Mouse (Mus musculus) megakaryocyte, embryonic 14.5 days (primary cell): ENCODE results near the gene Ptpn13. TPM values are rescaled to one million over a fixed set of nuclear protein-coding genes. Genes with fewer than 3 reads are reported as not detected.

ENCODE experiments used
- H3K27me3 ChIP-seq: replicated peaks from 2 replicates; pipeline ENCODE3; 2012; ENCODE audit warnings: inconsistent platforms
- H3K36me3 ChIP-seq: replicated peaks from 2 replicates; pipeline ENCODE3; 2012; ENCODE audit warnings: low read length, inconsistent platforms, mixed read lengths
- H3K4me1 ChIP-seq: 2 replicates; pipeline ENCODE4 v1.6.1; 2012; ENCODE audit warnings: inconsistent platforms
- H3K4me3 ChIP-seq: replicated peaks from 2 replicates; pipeline ENCODE3; 2012; ENCODE audit warnings: moderate library complexity, mild to moderate bottlenecking, inconsistent platforms
- H3K9me3 ChIP-seq: 2 replicates; pipeline ENCODE4 v1.6.1; 2012; ENCODE audit warnings: inconsistent platforms
- FLI1 ChIP-seq: IDR thresholded peaks from 2 replicates; pipeline ENCODE4 v1.6.1; 2012; ENCODE audit warnings: low read length, inconsistent platforms, mixed read lengths
- GATA1 ChIP-seq: IDR thresholded peaks from 3 replicates; pipeline ENCODE4 v1.6.1; 2012; ENCODE audit warnings: mixed read lengths, low read length, inconsistent platforms, borderline replicate concordance
- polyA plus RNA-seq: library from polyadenylated mRNA; stranded (reverse); fragments of >175 nt; gene quantifications from 2 replicates; pipeline ENCODE4 v1.2.3, GENCODE M21; 2012; ENCODE audit warnings: low replicate concordance; ENCODE audit not compliant: insufficient read depth

Ptpn13 gene
- polyA plus RNA-seq, 1 experiment, result 0.04 TPM

GRCm38 (mm10) chr5:103474259-103474658, 49.3 kb downstream of the Ptpn13 start:
- no peaks in the 10 kb centered on the region for H3K27me3 ChIP-seq
- H3K9me3 ChIP-seq, result no peaks in the 10 kb centered on the region
- peaks cover 35% of the 10 kb centered on the region for H3K4me1 ChIP-seq
- no peak for TF ChIP-seq GATA1
- no peak for TF ChIP-seq FLI1
- H3K36me3 ChIP-seq, result no peaks in the 10 kb centered on the region
- H3K4me3 ChIP-seq, result no peak overlapping the region

DNA sequence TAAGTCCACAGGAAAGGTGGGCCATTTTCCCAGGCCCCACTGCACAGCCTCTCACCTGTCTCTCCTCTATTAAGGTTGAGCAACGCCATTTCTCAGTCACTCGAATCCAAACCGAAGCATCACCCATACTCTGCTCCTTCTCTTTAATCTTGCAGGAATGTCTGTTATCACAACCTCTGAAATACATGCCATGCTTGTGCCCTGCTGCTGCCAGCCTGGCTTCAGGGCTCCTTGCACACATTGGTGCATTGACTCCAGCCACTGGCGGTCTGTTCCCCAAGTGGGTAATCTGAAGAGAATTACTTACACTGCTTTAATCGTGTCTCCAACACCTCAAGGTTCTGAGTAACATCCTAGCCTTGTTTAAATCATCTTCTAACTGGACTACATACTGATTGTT, 50.5 kb downstream of the Ptpn13 start:
- peaks cover 36% of the 10 kb centered on the region for H3K4me1 ChIP-seq
- H3K27me3 ChIP-seq, result no peaks in the 10 kb centered on the region
- no peak overlapping the region for H3K4me3 ChIP-seq
- H3K36me3 ChIP-seq, result peaks cover 5% of the 10 kb centered on the region
- TF ChIP-seq FLI1 (no peak), GATA1 (no peak)
- peaks cover 5% of the 10 kb centered on the region for H3K9me3 ChIP-seq

DNA sequence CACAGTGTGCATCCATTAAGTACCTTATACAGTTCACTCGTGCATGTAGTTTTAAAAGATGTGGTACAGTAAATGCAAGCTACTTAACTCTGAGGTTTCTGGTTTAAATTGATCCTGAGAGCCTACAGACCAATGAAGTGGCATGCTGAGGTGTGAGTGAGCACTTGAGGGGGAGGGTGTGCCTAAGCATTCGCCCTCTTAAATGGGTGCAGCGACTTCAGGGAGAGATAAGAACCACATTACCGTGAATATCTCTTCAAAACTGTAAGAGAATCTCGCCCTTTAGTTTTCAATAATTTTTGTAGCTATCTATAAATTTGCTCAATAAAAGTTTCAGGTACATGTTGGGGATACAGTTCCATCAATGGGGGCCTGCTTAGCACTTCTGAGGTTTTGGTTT, 54.5 kb downstream of the Ptpn13 start:
- peaks cover 41% of the 10 kb centered on the region for H3K4me1 ChIP-seq
- H3K36me3 ChIP-seq, result peaks cover 6% of the 10 kb centered on the region
- no peak overlapping the region for H3K4me3 ChIP-seq
- H3K27me3 ChIP-seq, result no peaks in the 10 kb centered on the region
- H3K9me3 ChIP-seq, result peaks cover 5% of the 10 kb centered on the region
- TF ChIP-seq FLI1 (no peak), GATA1 (no peak)

GRCm38 (mm10) chr5:103481222-103481621, 56.2 kb downstream of the Ptpn13 start:
- Histone ChIP-seq H3K27me3 (no peaks in the 10 kb centered on the region), H3K9me3 (peaks cover 5% of the 10 kb centered on the region), H3K4me1 (peaks cover 40% of the 10 kb centered on the region), H3K4me3 (peak overlapping the region; percentile 76), H3K36me3 (peaks cover 6% of the 10 kb centered on the region)
- TF ChIP-seq FLI1, result no peak
- peak; percentile 70; the same call in 1 of the 3 replicates for TF ChIP-seq GATA1

DNA sequence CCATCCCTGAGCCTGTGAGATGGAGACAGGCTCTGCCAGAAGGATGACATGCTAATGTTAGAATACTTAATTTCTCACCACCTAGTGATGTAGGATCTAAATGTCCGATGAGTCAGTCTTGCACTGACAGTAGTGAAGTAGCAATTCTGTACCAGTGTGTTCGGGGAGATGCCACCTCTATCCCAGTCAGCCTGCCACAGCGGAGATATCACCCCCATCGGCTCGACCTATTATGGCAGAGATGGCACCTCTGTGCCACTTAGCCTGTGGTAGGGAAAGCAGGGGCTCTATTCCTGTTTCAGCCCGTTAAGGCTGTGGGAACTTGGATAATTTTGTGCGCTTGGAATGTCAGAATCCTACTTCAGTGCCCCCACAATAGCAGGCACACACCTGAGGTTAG, 62.0 kb downstream of the Ptpn13 start:
- Histone ChIP-seq H3K4me1 (peaks cover 42% of the 10 kb centered on the region), H3K36me3 (no peaks in the 10 kb centered on the region), H3K27me3 (no peaks in the 10 kb centered on the region), H3K4me3 (no peak overlapping the region), H3K9me3 (no peaks in the 10 kb centered on the region)
- TF ChIP-seq FLI1, result no peak
- TF ChIP-seq GATA1, result no peak

- H3K9me3 ChIP-seq, result no peaks in the 10 kb centered on the region
- TF ChIP-seq GATA1, result no peak
- no peak for TF ChIP-seq FLI1
- no peak overlapping the region for H3K4me3 ChIP-seq
- no peaks in the 10 kb centered on the region for H3K36me3 ChIP-seq
- peaks cover 36% of the 10 kb centered on the region for H3K4me1 ChIP-seq
- H3K27me3 ChIP-seq, result peaks cover 3% of the 10 kb centered on the region
Observed at GRCm38 (mm10) chr5:103490964-103491363, 66.0 kb downstream of the Ptpn13 start.

GRCm38 (mm10) chr5:103491788-103492187, 66.8 kb downstream of the Ptpn13 start:
- Histone ChIP-seq H3K36me3 (no peaks in the 10 kb centered on the region), H3K4me3 (no peak overlapping the region), H3K9me3 (no peaks in the 10 kb centered on the region), H3K4me1 (peaks cover 34% of the 10 kb centered on the region), H3K27me3 (peaks cover 3% of the 10 kb centered on the region)
- no peak for TF ChIP-seq FLI1
- no peak for TF ChIP-seq GATA1

- Histone ChIP-seq H3K36me3 (no peaks in the 10 kb centered on the region), H3K4me3 (no peak overlapping the region), H3K27me3 (peaks cover 3% of the 10 kb centered on the region), H3K9me3 (no peaks in the 10 kb centered on the region), H3K4me1 (peaks cover 40% of the 10 kb centered on the region)
- TF ChIP-seq GATA1 (no peak), FLI1 (no peak)
Observed at GRCm38 (mm10) chr5:103497061-103497460, 72.1 kb downstream of the Ptpn13 start.

DNA sequence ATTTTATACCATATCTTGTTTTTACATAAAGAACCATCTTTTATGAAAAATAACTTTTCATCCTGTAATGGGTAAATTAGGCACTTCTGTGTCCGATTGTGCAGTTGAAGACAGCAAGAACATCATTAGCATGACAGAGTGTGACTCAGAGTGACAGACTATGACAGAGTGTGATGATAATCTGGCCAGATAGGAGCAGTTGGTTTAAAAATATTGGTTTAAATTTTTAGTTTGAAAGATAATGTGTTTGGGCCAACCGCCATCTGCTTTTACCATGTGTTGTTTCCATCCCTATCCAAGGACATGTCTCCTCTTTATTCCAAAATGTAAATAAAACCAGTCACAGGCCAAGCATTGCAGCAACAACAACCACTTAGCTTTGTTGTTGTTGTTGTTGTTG, 72.5 kb downstream of the Ptpn13 start:
- TF ChIP-seq FLI1 (no peak), GATA1 (no peak)
- peaks cover 3% of the 10 kb centered on the region for H3K27me3 ChIP-seq
- no peaks in the 10 kb centered on the region for H3K36me3 ChIP-seq

GRCm38 (mm10) chr5:103499305-103499704, 74.3 kb downstream of the Ptpn13 start:
- peaks cover 31% of the 10 kb centered on the region for H3K4me1 ChIP-seq
- peak overlapping the region; percentile 72 for H3K4me3 ChIP-seq
- no peaks in the 10 kb centered on the region for H3K36me3 ChIP-seq
- H3K9me3 ChIP-seq, result no peaks in the 10 kb centered on the region
- no peak for TF ChIP-seq FLI1
- no peak for TF ChIP-seq GATA1
- H3K27me3 ChIP-seq, result peaks cover 3% of the 10 kb centered on the region

More for the DNA sequence above, 72.5 kb downstream of the Ptpn13 start:
- Histone ChIP-seq H3K4me3 (no peak overlapping the region), H3K9me3 (no peaks in the 10 kb centered on the region), H3K4me1 (peaks cover 36% of the 10 kb centered on the region)

GRCm38 (mm10) chr5:103501076-103501475, 76.1 kb downstream of the Ptpn13 start:
- Histone ChIP-seq H3K36me3 (no peaks in the 10 kb centered on the region), H3K9me3 (no peaks in the 10 kb centered on the region)
- no peak for TF ChIP-seq GATA1
- no peak for TF ChIP-seq FLI1

More at GRCm38 (mm10) chr5:103501076-103501475, 76.1 kb downstream of the Ptpn13 start:
- peaks cover 2% of the 10 kb centered on the region for H3K27me3 ChIP-seq
- peaks cover 27% of the 10 kb centered on the region for H3K4me1 ChIP-seq
- no peak overlapping the region for H3K4me3 ChIP-seq
